Mouse (Mus musculus) left cerebral cortex, postnatal 4 days (tissue): ENCODE measurements at regions not wholly inside any gene's neighbourhood (a gene's known extent, or its start where the extent isn't known, plus 50 kb on each side); places are given as distances from the start of the nearest gene placed in this dataset.

Experiments used
- DNase-seq: peaks from one replicate; pipeline ENCODE4 v3.0.0-alpha.2; 2022
- intact Hi-C: fragments of 180-260 bp; cut with DNase I; formaldehyde crosslinking; loops from one replicate; pipeline ENCODE4 v1.15.1; 2025

- intact Hi-C loops: no loop called here
- DNase-seq: no peak
Observed at GRCm38 (mm10) chr8:59499618-59500017, 587.2 kb upstream of the Galntl6 start.

- no peak for DNase-seq
- intact Hi-C loops: no loop called here
Observed at GRCm38 (mm10) chr8:59491392-59491791, 579.0 kb upstream of the Galntl6 start.

- intact Hi-C loops: no loop called here
- no peak for DNase-seq
Observed at GRCm38 (mm10) chr8:59478257-59478656, 565.8 kb upstream of the Galntl6 start.

- DNase-seq: no peak
- intact Hi-C loops: no loop called here
Observed at GRCm38 (mm10) chr8:59474195-59474594, 561.8 kb upstream of the Galntl6 start.

DNA sequence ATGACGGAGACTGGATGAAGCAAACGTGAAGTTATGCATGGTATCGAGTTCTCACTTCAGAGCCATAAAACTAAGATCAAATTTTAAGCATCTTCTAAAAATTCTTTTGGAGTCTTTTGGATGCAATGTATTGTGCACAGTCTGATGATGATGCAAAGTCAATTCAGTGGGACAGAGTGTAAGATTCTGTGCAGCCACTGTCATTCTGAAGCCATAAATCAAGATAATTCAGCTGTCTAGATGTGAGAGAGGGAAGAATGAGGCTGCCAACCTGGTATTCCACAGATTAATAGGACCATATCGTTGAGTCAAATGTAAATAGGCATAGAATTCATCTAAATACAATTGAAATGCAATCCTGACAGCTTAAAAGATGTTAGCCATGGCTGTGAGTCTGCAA is 536.2 kb upstream of the Galntl6 start:
- intact Hi-C loops: no loop called here
- DNase-seq: no peak

GRCm38 (mm10) chr8:59403659-59404058 is 491.2 kb upstream of the Galntl6 start:
- DNase-seq: no peak
- intact Hi-C loops: no loop called here

- intact Hi-C loops: no loop called here
- DNase-seq: no peak
Observed at GRCm38 (mm10) chr8:59389706-59390105, 477.3 kb upstream of the Galntl6 start.

DNA sequence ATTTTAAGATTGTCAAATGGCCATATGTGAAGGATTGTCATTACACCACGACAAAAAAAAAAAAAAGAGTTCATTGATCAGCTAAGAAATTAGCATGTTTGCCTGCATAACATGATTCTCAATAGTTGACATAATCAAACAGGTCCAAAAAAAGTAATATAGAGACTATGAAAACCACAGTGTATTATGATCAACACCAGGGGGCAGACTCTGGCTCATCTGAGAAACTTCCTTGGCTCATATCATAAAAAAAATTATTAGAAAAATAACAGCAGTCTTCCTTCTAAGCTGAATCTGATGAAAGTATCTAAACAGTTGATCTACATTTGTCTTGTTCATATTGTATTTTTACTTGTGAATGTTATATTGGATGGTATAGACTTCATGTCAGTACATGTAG is 472.3 kb upstream of the Galntl6 start:
- no peak for DNase-seq
- intact Hi-C loops: no loop called here

- DNase-seq: peak; percentile 5
- intact Hi-C loops: no loop called here
Observed at GRCm38 (mm10) chr8:59352983-59353382, 440.5 kb upstream of the Galntl6 start.

- intact Hi-C loops: no loop called here
- DNase-seq: no peak
Observed at GRCm38 (mm10) chr8:59334990-59335389, 422.6 kb upstream of the Galntl6 start.
